Mouse (Mus musculus): Measurements from ENCODE around the gene Adrm1. TPM values are rescaled to one million over a fixed set of nuclear protein-coding genes. Genes with fewer than 3 reads are reported as not detected.

The Adrm1 gene
- polyA plus RNA-seq, 1 experiment, result 72.6 TPM

DNA sequence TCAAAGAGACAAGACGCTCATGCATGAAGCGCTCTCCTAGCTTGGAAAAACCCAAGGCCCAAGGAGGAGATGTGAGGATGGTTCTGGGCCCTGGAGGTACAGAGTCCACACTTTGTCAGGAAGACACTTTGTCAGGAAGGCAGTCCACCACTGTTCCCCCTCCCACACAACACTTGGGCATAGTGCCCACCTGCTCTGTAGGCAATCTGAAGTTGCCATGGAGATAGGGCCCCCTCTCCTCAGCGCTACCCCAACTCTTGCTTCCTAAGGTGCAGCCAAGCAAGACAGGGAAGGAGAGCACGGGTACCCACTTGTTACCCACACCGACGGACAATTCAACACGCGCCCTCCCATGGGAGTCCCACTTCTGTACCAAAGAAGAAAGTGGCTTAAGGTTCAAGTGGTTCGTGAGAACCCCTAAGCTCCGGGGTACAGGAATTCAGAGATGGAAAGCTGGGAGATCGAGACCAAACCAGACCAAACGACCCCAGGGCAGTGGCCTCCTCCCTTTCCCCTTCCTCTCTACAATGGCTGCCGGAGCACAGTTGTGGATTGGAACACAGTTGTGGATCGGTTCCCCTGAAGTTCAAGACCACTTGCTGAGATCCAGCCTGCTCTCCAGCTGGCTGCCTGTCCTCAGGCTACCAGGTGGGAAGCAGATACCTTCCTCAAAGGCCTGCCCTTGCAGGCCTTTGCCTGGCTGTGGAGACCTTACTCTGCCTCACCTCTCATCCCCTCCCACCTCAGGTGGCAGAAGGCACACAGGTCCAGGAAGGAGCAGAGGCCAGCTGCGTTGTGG lies 48.1 kb downstream of the Adrm1 start:
- Histone ChIP-seq H3K36me3 (ENCODE audit: control insufficient read depth) (no peaks in the 10 kb centered on the region), H3K9me3 (ENCODE audit: control insufficient read depth, low read length) (no peaks in the 10 kb centered on the region), H3K4me3 (replicated peaks) (no peak overlapping the region), H3K27me3 (ENCODE audit: control insufficient read depth) (peaks cover 21% of the 10 kb centered on the region), H3K4me1 (ENCODE audit: control insufficient read depth) (no peaks in the 10 kb centered on the region; the same call in 1 of the 2 replicates)
- TF ChIP-seq GATA1 (IDR thresholded peaks at IDR 0.05; ENCODE audit: low read length), result no peak
- TF ChIP-seq TAL1 (IDR thresholded peaks at IDR 0.05; ENCODE audit: low read length), result no peak

- no peak for TF ChIP-seq GATA1 (IDR thresholded peaks at IDR 0.05; ENCODE audit: low read length)
- TF ChIP-seq TAL1 (IDR thresholded peaks at IDR 0.05; ENCODE audit: low read length), result no peak
- Histone ChIP-seq H3K27me3 (ENCODE audit: control insufficient read depth) (peaks cover 29% of the 10 kb centered on the region), H3K4me1 (ENCODE audit: control insufficient read depth) (peaks cover under 1% of the 10 kb centered on the region), H3K36me3 (ENCODE audit: control insufficient read depth) (no peaks in the 10 kb centered on the region), H3K9me3 (ENCODE audit: control insufficient read depth, low read length) (no peaks in the 10 kb centered on the region), H3K4me3 (replicated peaks) (no peak overlapping the region)
These were observed 48.9 kb downstream of the Adrm1 start for GRCm38 (mm10) chr2:180220165-180220564.

GRCm38 (mm10) chr2:180221051-180221450 lies 49.8 kb downstream of the Adrm1 start:
- no peaks in the 10 kb centered on the region; the same call in 1 of the 2 replicates for H3K9me3 ChIP-seq (ENCODE audit: control insufficient read depth, low read length)
- H3K4me3 ChIP-seq (replicated peaks), result no peak overlapping the region
- H3K4me1 ChIP-seq (ENCODE audit: control insufficient read depth), result peaks cover 9% of the 10 kb centered on the region
- H3K27me3 ChIP-seq (ENCODE audit: control insufficient read depth), result peaks cover 38% of the 10 kb centered on the region
- no peak for TF ChIP-seq TAL1 (IDR thresholded peaks at IDR 0.05; ENCODE audit: low read length)
- no peak for TF ChIP-seq GATA1 (IDR thresholded peaks at IDR 0.05; ENCODE audit: low read length)
- H3K36me3 ChIP-seq (ENCODE audit: control insufficient read depth), result no peaks in the 10 kb centered on the region

- peaks cover 50% of the 10 kb centered on the region for H3K27me3 ChIP-seq (ENCODE audit: control insufficient read depth)
- TF ChIP-seq TAL1 (IDR thresholded peaks at IDR 0.05; ENCODE audit: low read length) (no peak), GATA1 (IDR thresholded peaks at IDR 0.05; ENCODE audit: low read length) (no peak)
- H3K4me3 ChIP-seq (replicated peaks), result no peak overlapping the region
- no peaks in the 10 kb centered on the region for H3K36me3 ChIP-seq (ENCODE audit: control insufficient read depth)
- H3K4me1 ChIP-seq (ENCODE audit: control insufficient read depth), result peaks cover 9% of the 10 kb centered on the region
- no peaks in the 10 kb centered on the region; the same call in 1 of the 2 replicates for H3K9me3 ChIP-seq (ENCODE audit: control insufficient read depth, low read length)
These were observed 51.0 kb downstream of the Adrm1 start for GRCm38 (mm10) chr2:180222250-180222649.

DNA sequence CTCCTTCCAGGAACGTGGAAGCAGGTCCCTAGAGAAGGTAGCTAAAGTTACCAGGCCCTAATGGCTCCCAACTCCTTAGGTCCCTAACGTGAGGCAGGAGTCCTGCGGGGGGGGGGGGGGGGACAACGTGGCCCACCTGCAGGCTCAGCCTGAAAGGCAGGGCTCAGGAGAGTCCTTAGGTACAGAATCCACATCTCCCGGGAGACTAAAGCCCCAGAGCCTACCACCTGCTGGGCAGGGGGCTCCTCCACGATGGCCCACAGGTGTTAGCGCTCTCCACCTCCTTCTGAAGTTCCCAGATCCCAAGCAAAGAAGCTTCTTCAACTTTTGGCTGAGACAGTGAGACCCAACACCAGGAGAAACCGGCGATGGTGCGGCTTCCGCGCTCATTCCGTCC lies 53.4 kb downstream of the Adrm1 start:
- Histone ChIP-seq H3K36me3 (ENCODE audit: control insufficient read depth) (no peaks in the 10 kb centered on the region), H3K9me3 (ENCODE audit: control insufficient read depth, low read length) (no peaks in the 10 kb centered on the region; the same call in 1 of the 2 replicates), H3K27me3 (ENCODE audit: control insufficient read depth) (peaks cover 64% of the 10 kb centered on the region), H3K4me1 (ENCODE audit: control insufficient read depth) (peaks cover 20% of the 10 kb centered on the region), H3K4me3 (replicated peaks) (no peak overlapping the region)
- TF ChIP-seq TAL1 (IDR thresholded peaks at IDR 0.05; ENCODE audit: low read length) (no peak), GATA1 (IDR thresholded peaks at IDR 0.05; ENCODE audit: low read length) (no peak)

DNA sequence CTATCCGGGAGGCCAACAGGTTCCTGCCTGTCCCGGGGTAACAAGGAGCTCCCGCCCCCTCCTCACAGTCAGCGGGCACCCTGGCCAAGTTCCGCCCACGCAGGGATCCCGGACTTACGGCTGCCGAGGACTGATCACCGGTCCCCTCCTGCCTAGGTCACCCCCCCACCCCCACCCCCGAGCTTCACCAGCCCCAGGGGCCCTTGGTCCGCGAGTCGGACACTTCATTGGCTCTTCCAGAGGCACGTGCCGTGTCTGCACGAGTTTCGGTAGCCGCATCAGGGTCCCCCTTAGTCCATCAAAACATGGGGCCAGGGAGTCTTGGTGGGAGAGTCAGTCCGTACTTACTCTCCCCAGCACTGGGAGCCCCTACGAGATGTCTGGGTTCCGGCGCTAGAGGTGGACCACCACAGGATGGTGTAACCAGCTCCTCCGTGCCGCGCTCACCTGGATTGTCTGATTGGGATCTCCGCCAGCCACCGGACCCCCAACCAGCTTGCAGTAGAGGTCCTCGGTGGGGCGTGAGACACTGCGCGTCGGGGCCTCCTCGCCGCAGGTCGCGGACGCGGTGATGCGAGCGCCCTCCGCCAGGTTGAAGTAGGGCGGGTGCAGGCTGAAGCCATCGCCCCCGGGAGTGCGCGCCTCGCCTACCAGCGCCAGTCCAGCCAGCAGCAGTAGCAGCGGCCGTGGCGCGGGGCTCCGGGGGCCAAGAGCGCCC lies 53.9 kb downstream of the Adrm1 start:
- Histone ChIP-seq H3K4me3 (replicated peaks) (peak overlapping the region; percentile 52), H3K27me3 (ENCODE audit: control insufficient read depth) (peaks cover 64% of the 10 kb centered on the region), H3K4me1 (ENCODE audit: control insufficient read depth) (peaks cover 20% of the 10 kb centered on the region), H3K36me3 (ENCODE audit: control insufficient read depth) (no peaks in the 10 kb centered on the region), H3K9me3 (ENCODE audit: control insufficient read depth, low read length) (no peaks in the 10 kb centered on the region; the same call in 1 of the 2 replicates)
- TF ChIP-seq GATA1 (IDR thresholded peaks at IDR 0.05; ENCODE audit: low read length), result no peak
- no peak for TF ChIP-seq TAL1 (IDR thresholded peaks at IDR 0.05; ENCODE audit: low read length)

Other genes with a start within 250 kb of the Adrm1 start
- gene Taf4, start 194.8 kb upstream of the Adrm1 start, polyA plus RNA-seq (2012), result 2.2 and 2.6 TPM in 2 replicates
- gene Lsm14b, start 146.5 kb upstream of the Adrm1 start, polyA plus RNA-seq (2012), result 2.3 and 2.5 TPM in 2 replicates
- 6.1 and 6.3 TPM in 2 replicates for gene Psma7, start 129.1 kb upstream of the Adrm1 start, polyA plus RNA-seq (2012)
- gene Ss18l1, start 129.0 kb upstream of the Adrm1 start, polyA plus RNA-seq (2012), result 0.01 and 0.07 TPM in 2 replicates
- 0.58 and 1.0 TPM in 2 replicates for gene Mtg2, start 100.9 kb upstream of the Adrm1 start, polyA plus RNA-seq (2012)
- gene Hrh3, start 67.0 kb upstream of the Adrm1 start, polyA plus RNA-seq (2012), result not detected in 2 replicates
- 0.76 and 1.2 TPM in 2 replicates for gene Osbpl2, start 52.2 kb upstream of the Adrm1 start, polyA plus RNA-seq (2012)
- gene Lama5, start 54.4 kb downstream of the Adrm1 start, polyA plus RNA-seq (2012), result 0.08 and 0.14 TPM in 2 replicates
- gene Rps21, start 85.9 kb downstream of the Adrm1 start, polyA plus RNA-seq (2012), result 41.7 and 141 TPM in 2 replicates
- 0.77 and 1.2 TPM in 2 replicates for gene Cables2, start 102.0 kb downstream of the Adrm1 start, polyA plus RNA-seq (2012)
- not detected in 2 replicates for gene Rbbp8nl, start 118.4 kb downstream of the Adrm1 start, polyA plus RNA-seq (2012)
- gene Gata5, start 163.2 kb downstream of the Adrm1 start, polyA plus RNA-seq (2012), result 0.01 TPM in 1 of 2 replicates, not detected in the other

Data from erythroblast, embryonic 14.5 days (primary cell).